Mouse (Mus musculus): ENCODE data around the gene Omg.

The Omg gene

DNA sequence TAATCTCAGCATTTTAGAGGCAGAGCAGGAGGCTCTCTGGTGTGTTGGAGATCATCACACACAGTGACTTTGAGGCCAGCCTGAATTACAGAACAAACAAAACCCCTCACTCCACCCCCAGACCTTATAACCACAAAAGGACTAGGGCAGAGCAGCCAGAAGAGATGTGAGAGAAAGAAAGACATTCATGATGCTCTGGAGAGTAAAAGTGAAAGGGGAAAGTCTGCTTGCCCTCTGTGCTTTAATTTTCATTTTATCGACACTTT lies 20.4 kb upstream of the Omg start:
- DNase-seq (ENCODE audit: low read depth, low spot score): peak; percentile 39
- Histone ChIP-seq H3K36me3 (ENCODE audit: control insufficient read depth, insufficient read depth, low read length, poor library complexity, severe bottlenecking) (peaks cover 2% of the 10 kb centered on the region), H3K27me3 (ENCODE audit: control insufficient read depth, insufficient read depth, low read length, poor library complexity, severe bottlenecking) (no peaks in the 10 kb centered on the region)

DNA sequence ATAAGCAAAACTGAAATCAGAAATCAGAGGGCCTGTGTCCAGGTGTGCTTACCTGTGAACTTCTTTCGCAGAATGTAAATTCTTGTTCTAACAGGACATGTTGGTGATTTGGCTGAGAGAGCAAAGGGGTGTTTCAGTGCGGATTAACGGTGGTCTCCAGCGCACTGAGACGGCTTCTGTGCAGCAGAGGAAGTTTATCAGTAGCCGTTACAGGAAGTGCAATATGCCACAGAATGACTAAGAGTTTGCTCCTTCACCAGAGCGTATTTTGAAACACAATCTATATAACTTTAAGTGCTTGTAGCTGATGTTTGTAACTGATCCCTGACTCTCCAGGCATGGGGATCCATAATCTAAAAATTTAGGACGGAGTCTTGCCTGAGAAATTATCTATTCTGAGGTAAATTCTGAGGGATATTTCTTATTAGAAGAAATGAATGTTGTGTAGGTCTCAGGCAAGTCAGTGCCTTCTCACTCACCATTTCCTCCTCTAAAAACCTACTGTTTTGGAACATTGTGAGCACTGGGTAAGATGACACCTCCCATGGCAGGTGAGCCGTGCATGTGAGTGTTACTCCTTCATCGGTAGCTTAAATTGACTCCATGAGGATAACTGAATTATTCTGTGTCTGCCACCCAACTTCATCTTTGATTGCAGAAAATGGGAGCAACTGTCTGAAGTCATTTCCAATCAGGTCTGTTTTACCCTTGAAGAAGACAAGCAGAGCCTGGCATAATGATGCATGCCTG lies 19.9 kb upstream of the Omg start, which contains the start of gene Evi2b:
Gene Evi2b, minus strand, starts transcription at position 203 of the 750 bp plus-strand sequence.
- Histone ChIP-seq H3K27me3 (ENCODE audit: control insufficient read depth, insufficient read depth, low read length, poor library complexity, severe bottlenecking) (no peaks in the 10 kb centered on the region), H3K36me3 (ENCODE audit: control insufficient read depth, insufficient read depth, low read length, poor library complexity, severe bottlenecking) (peaks cover 2% of the 10 kb centered on the region)
- peak; percentile 70 for DNase-seq (ENCODE audit: low read depth, low spot score)

DNA sequence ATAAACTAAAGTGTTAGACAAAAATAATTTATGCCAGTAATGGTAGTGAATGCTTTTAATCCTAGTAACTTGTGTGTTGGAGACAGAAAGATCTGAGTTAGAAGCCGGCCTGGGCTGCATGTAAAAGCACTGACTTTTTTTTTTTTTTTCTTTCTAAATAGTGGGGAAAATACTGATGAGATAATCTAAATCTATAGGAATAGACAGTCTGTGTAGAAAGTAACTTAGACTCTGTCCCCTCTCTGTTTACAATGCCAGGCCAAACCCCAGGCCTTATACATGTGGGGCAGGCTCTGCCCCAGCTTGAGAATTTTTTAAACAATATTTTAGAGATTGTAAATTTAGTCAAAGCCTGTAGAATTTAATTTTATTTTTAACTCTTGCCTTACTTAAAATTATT lies 19.1 kb upstream of the Omg start:
- Histone ChIP-seq H3K27me3 (ENCODE audit: control insufficient read depth, insufficient read depth, low read length, poor library complexity, severe bottlenecking) (no peaks in the 10 kb centered on the region), H3K36me3 (ENCODE audit: control insufficient read depth, insufficient read depth, low read length, poor library complexity, severe bottlenecking) (peaks cover 2% of the 10 kb centered on the region)
- no peak for DNase-seq (ENCODE audit: low read depth, low spot score)

DNA sequence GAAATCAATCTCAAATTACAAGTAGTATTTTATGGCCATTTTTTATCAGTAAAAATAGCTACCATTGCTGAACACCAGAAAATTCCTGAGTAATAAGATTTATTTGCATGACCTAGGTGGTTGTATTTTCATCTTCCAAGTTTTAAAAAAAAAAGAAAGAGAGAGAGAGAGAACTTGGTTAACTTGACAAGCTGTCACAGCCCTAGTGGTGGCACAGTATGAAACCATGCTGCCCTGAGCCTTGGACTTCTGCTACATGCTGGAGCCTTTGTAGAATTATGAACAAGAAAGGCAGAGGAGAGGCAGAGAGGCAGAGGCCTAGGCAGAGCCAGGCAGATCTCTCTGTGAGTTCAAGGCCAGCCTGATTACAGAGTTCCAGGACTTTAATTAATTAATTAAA lies 18.0 kb upstream of the Omg start:
- DNase-seq (ENCODE audit: low read depth, low spot score): peak; percentile 64
- Histone ChIP-seq H3K36me3 (ENCODE audit: control insufficient read depth, insufficient read depth, low read length, poor library complexity, severe bottlenecking) (peaks cover 4% of the 10 kb centered on the region), H3K27me3 (ENCODE audit: control insufficient read depth, insufficient read depth, low read length, poor library complexity, severe bottlenecking) (no peaks in the 10 kb centered on the region)

DNA sequence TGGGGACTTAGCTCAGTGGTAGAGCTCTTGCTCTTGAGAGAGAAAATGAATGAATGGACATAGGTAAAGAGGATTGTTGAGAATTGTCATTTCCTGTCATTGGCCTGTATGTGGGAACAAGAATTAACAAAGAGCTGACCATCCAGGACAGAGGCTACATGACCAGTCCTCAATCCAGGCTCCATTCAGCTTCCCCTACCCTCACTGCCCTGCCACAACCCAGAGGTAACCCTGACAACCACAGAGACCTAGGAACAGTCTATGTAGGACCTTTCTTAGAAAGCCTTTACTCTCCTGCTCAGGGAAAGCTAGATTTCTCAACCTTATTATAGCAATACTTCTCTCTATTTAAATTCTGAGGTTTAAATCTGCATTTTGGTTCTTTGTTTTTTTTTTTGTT lies 16.9 kb upstream of the Omg start:
- Histone ChIP-seq H3K27me3 (ENCODE audit: control insufficient read depth, insufficient read depth, low read length, poor library complexity, severe bottlenecking) (no peaks in the 10 kb centered on the region), H3K36me3 (ENCODE audit: control insufficient read depth, insufficient read depth, low read length, poor library complexity, severe bottlenecking) (peaks cover 8% of the 10 kb centered on the region; the same call in 1 of the 2 replicates)
- peak; percentile 25 for DNase-seq (ENCODE audit: low read depth, low spot score)

DNA sequence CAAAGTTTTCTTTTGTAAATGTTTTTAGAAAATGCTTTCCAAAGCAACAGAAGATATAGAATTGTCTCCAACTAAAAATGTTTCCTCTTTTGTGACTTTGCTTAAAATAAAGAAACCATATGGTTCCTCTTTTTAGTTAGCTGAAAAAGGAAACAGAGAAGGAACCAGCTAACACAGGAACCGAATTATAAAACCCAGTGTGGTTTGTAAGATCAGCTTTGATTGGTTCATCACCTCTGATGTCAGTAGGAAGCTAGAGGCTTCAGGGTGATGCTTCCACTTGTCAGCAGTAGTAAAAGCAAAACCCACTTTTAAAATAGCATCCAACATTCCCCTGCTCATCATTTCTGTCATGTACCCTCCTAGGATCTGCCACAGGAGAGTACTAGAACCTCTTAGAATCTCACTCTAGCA lies 16.0 kb upstream of the Omg start:
- DNase-seq (ENCODE audit: low read depth, low spot score): peak; percentile 94
- Histone ChIP-seq H3K27me3 (ENCODE audit: control insufficient read depth, insufficient read depth, low read length, poor library complexity, severe bottlenecking) (no peaks in the 10 kb centered on the region), H3K36me3 (ENCODE audit: control insufficient read depth, insufficient read depth, low read length, poor library complexity, severe bottlenecking) (peaks cover 13% of the 10 kb centered on the region)

DNA sequence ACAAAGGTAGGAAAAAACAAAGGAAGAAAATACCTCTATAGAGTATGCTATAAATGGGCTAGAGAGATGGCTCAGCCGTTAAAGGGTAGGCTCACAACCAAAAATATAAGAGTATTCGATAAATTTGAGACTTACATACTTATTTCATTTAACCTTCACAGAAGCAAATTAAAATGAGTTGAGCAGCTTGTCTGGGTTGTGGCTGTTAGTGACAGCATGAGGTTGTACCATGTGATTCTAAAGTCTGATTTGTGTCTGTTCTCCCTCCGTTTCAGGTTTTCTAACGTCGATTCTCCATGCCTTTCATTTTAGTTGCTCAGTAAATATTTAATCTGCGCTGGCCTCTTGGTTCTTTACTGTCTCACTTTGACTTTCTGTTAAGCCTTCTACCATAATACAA lies 15.4 kb upstream of the Omg start:
- Histone ChIP-seq H3K36me3 (ENCODE audit: control insufficient read depth, insufficient read depth, low read length, poor library complexity, severe bottlenecking) (peaks cover 16% of the 10 kb centered on the region), H3K27me3 (ENCODE audit: control insufficient read depth, insufficient read depth, low read length, poor library complexity, severe bottlenecking) (no peaks in the 10 kb centered on the region)
- peak; percentile 25 for DNase-seq (ENCODE audit: low read depth, low spot score)

DNA sequence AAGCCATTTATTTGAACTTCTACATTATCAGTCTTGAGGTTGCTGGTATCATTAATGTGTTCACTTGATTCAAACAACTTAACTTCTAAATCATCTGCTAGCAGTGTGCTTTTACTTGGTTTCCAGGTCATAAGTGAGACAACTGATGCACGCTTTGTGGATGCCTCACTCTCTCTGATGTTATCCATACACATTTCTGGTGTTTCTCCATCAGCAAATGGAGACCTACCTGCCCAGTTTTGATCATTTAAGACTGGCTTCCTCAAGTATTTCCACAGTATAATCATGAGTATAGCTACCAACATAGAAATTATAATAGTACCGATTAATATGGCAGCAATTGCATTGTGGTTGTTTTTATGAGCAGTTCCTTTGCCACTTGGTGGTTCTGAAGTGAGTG lies 11.9 kb upstream of the Omg start:
- DNase-seq (ENCODE audit: low read depth, low spot score): no peak
- Histone ChIP-seq H3K27me3 (ENCODE audit: control insufficient read depth, insufficient read depth, low read length, poor library complexity, severe bottlenecking) (no peaks in the 10 kb centered on the region), H3K36me3 (ENCODE audit: control insufficient read depth, insufficient read depth, low read length, poor library complexity, severe bottlenecking) (peaks cover 21% of the 10 kb centered on the region)

DNA sequence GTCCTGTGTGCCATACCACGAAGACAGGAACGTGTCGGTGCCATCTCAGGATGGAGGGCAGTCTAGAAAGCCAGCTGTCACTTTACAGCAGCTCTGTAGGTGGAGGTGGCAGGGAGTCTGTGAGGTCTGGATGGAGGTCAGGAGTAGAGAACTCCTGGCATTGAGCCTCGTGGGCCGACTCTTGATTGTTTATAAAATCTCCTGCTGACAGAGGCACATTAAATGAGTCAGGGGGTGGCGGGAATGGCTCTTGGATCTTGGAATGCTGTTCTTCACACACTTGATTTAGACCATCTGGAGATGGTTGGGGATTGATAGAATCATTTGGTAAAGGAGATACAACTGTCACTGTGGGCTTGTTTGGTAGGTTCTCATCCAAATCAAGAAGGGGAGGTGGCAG lies 11.4 kb upstream of the Omg start:
- no peak for DNase-seq (ENCODE audit: low read depth, low spot score)
- Histone ChIP-seq H3K36me3 (ENCODE audit: control insufficient read depth, insufficient read depth, low read length, poor library complexity, severe bottlenecking) (peaks cover 21% of the 10 kb centered on the region), H3K27me3 (ENCODE audit: control insufficient read depth, insufficient read depth, low read length, poor library complexity, severe bottlenecking) (no peaks in the 10 kb centered on the region)

DNA sequence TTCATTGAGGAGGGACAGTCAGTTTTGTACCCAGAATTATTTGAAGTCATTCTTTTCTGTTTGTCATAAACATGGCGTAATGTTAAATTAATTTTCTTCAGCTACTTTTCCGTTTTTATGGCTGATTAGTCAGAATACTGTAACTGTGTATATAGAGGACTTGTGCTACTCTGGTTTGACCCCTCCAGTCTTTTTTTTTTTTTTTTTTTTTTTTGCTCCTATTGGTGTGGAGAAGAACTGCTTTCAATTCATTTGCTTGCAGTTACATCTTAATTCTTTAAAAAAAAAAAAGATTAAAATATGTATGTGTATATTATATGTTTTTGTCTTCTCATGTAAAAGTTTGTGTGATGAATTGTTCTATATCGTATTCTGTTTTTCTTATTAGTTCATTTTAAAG lies 8.1 kb upstream of the Omg start:
- H3K36me3 ChIP-seq (ENCODE audit: control insufficient read depth, insufficient read depth, low read length, poor library complexity, severe bottlenecking): peaks cover 19% of the 10 kb centered on the region
- DNase-seq (ENCODE audit: low read depth, low spot score): no peak
- H3K27me3 ChIP-seq (ENCODE audit: control insufficient read depth, insufficient read depth, low read length, poor library complexity, severe bottlenecking): no peaks in the 10 kb centered on the region

DNA sequence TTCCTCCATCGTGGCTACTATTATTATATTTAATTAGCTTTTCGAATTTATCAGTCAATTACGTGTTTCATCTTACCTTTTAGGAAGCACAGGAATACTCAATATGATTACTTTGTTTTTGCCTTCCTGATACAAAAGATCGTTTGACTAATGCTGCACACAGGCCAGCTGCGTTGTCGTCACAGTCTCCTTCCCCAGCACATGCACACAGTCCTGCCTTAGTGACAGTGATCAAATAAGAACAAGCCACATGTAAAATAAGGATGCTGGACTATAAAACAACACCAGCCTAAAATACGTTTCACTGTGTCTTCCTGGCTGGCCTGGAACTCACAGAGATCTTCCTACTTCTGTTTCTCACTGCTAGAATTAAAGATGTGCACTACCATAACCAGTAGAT lies 622 bp upstream of the Omg start:
- no peaks in the 10 kb centered on the region for H3K27me3 ChIP-seq (ENCODE audit: control insufficient read depth, insufficient read depth, low read length, poor library complexity, severe bottlenecking)
- no peak for DNase-seq (ENCODE audit: low read depth, low spot score)
- H3K36me3 ChIP-seq (ENCODE audit: control insufficient read depth, insufficient read depth, low read length, poor library complexity, severe bottlenecking): no peaks in the 10 kb centered on the region

DNA sequence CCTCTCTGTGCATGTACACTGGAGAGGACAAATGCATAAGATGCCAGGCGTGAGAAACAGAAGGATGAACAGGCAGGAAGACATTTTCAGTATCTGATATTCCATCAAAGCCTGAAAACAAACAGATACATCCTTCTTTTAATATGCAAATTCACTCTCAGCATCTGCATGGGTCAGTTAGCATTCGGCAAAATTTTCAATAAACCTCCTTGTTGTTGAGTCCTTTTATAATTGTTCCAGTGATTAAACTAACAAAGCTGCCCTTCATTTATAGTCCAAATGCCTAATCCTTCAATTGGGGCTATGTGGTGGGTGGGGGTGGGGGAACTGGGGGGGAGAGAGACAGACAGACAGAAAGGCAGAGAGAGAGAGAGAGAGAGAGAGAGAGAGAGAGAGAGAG lies 967 bp downstream of the Omg start:
- no peaks in the 10 kb centered on the region for H3K27me3 ChIP-seq (ENCODE audit: control insufficient read depth, insufficient read depth, low read length, poor library complexity, severe bottlenecking)
- no peaks in the 10 kb centered on the region for H3K36me3 ChIP-seq (ENCODE audit: control insufficient read depth, insufficient read depth, low read length, poor library complexity, severe bottlenecking)
- no peak for DNase-seq (ENCODE audit: low read depth, low spot score)

DNA sequence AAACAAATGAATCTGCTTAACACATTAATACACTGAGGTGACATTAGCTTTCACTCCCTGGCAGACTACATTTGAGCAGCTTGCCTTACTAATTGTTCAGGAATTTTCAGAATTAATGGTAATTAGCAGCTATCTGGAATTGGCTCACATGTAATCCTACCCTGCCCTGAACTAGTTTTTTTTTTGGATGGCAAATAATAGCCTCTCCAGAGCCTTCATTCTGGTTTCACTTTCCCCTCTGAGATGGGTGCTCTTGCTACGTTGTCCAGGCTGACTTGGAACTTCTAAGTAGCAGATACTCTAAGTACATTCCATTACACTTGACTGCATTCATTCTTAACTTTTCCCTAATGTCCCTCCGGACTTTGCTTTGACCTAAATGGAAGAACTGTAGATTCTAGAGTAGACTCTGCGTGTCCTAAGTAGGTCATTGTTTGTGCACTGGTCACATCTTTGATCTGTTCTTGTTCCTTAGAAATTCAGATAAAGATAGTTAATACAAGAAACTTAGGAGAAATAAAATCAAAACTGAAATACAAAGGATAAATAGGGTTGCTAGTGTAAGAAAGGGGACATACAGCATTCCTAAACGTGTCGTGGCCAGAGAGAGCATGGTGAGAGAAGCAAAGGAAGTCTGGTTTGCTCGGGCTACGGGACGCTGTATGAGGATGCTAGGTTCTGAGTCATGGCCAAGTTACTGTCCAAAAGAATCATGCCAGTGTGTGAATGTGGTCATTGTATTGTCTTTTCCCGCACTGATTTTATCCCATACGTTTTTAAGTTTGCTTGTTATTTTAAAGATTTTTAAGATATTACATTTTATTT lies 8.7 kb downstream of the Omg start:
- no peaks in the 10 kb centered on the region; the same call in 1 of the 2 replicates for H3K36me3 ChIP-seq (ENCODE audit: control insufficient read depth, insufficient read depth, low read length, poor library complexity, severe bottlenecking)
- no peak for DNase-seq (ENCODE audit: low read depth, low spot score)

DNA sequence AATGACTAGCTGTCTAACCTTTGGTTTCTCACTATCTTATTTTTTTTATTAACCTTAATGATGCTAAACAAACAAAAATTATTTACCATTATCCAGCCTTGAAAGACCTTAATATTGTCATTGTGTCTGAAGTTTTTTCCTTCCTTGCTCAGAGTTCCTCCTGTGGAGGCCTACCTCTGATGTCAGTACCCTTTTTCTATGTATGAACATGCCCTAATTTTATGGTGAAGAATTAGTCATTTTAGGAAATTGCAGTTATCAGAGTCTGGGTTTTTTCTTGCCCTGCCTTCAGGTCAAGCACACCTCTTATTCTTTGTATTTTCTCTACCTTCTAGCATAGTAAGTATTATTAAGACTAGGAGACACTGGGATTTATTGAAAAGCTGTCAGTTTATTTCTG lies 19.2 kb downstream of the Omg start:
- Histone ChIP-seq H3K27me3 (ENCODE audit: control insufficient read depth, insufficient read depth, low read length, poor library complexity, severe bottlenecking) (no peaks in the 10 kb centered on the region), H3K36me3 (ENCODE audit: control insufficient read depth, insufficient read depth, low read length, poor library complexity, severe bottlenecking) (no peaks in the 10 kb centered on the region)
- no peak for DNase-seq (ENCODE audit: low read depth, low spot score)

More for the DNA sequence above, 8.7 kb downstream of the Omg start:
- no peaks in the 10 kb centered on the region for H3K27me3 ChIP-seq (ENCODE audit: control insufficient read depth, insufficient read depth, low read length, poor library complexity, severe bottlenecking)

DNA sequence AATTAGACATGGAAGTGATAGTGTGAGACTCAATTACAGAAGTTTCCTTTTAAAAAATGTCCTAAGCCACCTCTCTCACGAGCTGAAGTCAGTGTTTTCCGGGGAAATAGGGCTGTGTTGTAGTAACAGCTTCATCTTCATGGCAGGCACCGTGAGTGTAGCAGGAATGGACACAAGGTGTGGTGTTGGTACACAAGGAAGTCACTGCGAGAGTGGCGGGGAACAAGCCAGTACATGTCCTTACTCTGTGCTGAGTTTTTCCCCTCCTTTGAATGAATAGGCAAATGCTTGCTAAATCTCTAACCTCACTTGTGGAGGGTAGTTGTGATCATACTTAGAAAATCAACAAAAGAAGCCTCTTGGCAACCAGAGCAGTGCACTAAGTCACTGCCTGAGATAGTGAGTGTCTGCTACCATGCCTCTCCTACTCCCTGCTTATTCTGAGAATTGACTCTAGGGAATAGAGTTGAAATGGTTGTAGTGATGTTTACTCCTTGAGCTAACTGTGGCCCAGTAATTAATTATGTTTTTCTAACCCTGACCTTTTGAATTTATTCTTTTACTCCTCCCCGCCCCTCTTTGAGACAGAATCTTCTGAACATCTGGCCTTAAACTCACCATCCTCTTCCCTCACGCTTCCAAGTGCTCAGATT lies 19.9 kb downstream of the Omg start:
- DNase-seq (ENCODE audit: low read depth, low spot score): no peak

More for the DNA sequence above, 19.9 kb downstream of the Omg start:
- Histone ChIP-seq H3K27me3 (ENCODE audit: control insufficient read depth, insufficient read depth, low read length, poor library complexity, severe bottlenecking) (no peaks in the 10 kb centered on the region), H3K36me3 (ENCODE audit: control insufficient read depth, insufficient read depth, low read length, poor library complexity, severe bottlenecking) (no peaks in the 10 kb centered on the region)

Data from splenic B cell, adult 2 months (primary cell).